Mouse (Mus musculus): Measurements from ENCODE around the gene Mfap5. TPM values are rescaled to one million over a fixed set of nuclear protein-coding genes. Genes with fewer than 3 reads are reported as not detected.

Gene Mfap5
- total and polyA plus RNA-seq, 3 experiments = not detected

DNA sequence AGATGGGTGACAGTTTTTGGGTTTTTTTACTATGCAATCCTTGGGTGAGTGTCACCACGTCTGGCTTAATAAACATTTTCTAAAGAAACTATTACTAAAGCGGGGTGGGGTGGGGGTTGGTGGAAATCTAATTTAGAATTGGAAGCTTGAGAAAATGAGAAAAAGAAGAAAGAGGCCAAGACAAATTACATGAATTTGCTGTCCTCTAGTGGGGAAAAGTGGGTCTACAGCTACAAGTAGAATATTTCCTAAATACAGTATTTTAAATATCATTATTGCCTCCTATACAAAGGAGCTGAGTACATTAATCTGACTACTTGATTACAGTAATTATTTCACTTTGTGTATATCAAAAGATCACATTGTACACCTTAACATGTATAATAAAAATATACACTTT lies 13.7 kb downstream of the Mfap5 start:
- Histone ChIP-seq H3K4me3 (ENCODE audit: control insufficient read depth in 1 of 2, insufficient read depth in 1 of 2, low read depth in 2 of 2, low read length in 2 of 2) (no peak overlapping the region), H3K27me3 (ENCODE audit: control insufficient read depth in 1 of 2, insufficient read depth in 2 of 2, low read length in 2 of 2) (no peaks in the 10 kb centered on the region; a peak in 1 of 4 replicates), H3K9me3 (replicated peaks; ENCODE audit: insufficient read depth, low read length) (no peaks in the 10 kb centered on the region), H3K79me2 (ENCODE audit: control insufficient read depth, insufficient read depth, low read length, poor library complexity) (no peaks in the 10 kb centered on the region), H3K36me3 (ENCODE audit: control insufficient read depth in 1 of 2, insufficient read depth in 2 of 2, low read length in 2 of 2) (no peaks in the 10 kb centered on the region), H3K27ac (ENCODE audit: control insufficient read depth, low read depth, low read length) (no peak overlapping the region), H3K9ac (ENCODE audit: control insufficient read depth, low read depth, low read length, poor library complexity, severe bottlenecking) (no peak overlapping the region), H3K4me1 (ENCODE audit: control insufficient read depth in 1 of 2, insufficient read depth in 2 of 2, low read length in 2 of 2) (no peaks in the 10 kb centered on the region)
- no peak for TF ChIP-seq KAT2A (conservative IDR thresholded peaks at IDR 0.05; ENCODE audit: low read depth, low read length)
- no peak for TF ChIP-seq MYB (IDR thresholded peaks at IDR 0.05; ENCODE audit: low read depth, low read length)
- no peak for TF ChIP-seq ZNF384 (IDR thresholded peaks at IDR 0.05; ENCODE audit: low read depth, low read length)
- TF ChIP-seq CTCF (IDR thresholded peaks at IDR 0.05 in 2 of 3, conservative IDR thresholded peaks at IDR 0.05 in 1 of 3; ENCODE audit: control insufficient read depth in 1 of 3, insufficient read depth in 1 of 3, low read depth in 2 of 3, low read length in 3 of 3, poor library complexity in 1 of 3, severe bottlenecking in 1 of 3) = peak; percentile 5 to 88 (median 78); a peak in 4 of 6 replicates
- TF ChIP-seq MYC (IDR thresholded peaks at IDR 0.05; ENCODE audit: low read depth, low read length) = no peak
- no peak for TF ChIP-seq BHLHE40 (IDR thresholded peaks at IDR 0.05; ENCODE audit: borderline replicate concordance, low read depth, low read length)
- peak; percentile 82 for TF ChIP-seq ZC3H11A (IDR thresholded peaks at IDR 0.05; ENCODE audit: low read depth, low read length)
- no peak for TF ChIP-seq GATA1 (IDR thresholded peaks at IDR 0.05; ENCODE audit: low read depth, low read length)
- TF ChIP-seq SMC3 (IDR thresholded peaks at IDR 0.05; ENCODE audit: low read depth, low read length) = peak; percentile 85
- TF ChIP-seq MXI1 (IDR thresholded peaks at IDR 0.05; ENCODE audit: low read depth, low read length) = no peak
- TF ChIP-seq GABPA (IDR thresholded peaks at IDR 0.05; ENCODE audit: low read depth, low read length) = no peak
- no peak for TF ChIP-seq MAX (IDR thresholded peaks at IDR 0.05; ENCODE audit: low read length)
- TF ChIP-seq RAD21 (IDR thresholded peaks at IDR 0.05; ENCODE audit: low read depth, low read length) = peak; percentile 93
- TF ChIP-seq TBP (IDR thresholded peaks at IDR 0.05; ENCODE audit: low read depth, low read length) = no peak
- DNase-seq (ENCODE audit: low read depth, low spot score) = peak; percentile 55

DNA sequence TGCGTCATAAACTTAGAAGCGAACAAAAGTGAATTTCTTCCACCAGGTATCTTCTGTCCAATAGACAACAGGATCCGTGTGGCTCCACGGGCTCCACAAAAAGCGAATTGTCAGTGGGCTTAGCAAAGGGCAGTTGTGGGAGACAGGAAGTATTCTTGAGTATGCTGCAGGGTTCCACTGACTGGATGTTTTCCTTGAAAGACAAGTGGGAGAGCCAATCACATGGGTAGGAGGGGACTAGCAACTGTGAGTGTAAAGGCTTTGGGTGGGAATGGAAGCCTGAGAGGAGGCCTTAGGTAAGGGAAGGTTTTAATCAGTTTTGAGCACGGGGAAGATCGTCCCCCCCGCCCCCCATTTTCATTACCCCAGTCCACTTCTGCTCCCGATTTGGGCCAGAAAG lies 16.9 kb downstream of the Mfap5 start:
- DNase-seq (ENCODE audit: low read depth, low spot score) = peak; percentile 44
- TF ChIP-seq TBP (IDR thresholded peaks at IDR 0.05; ENCODE audit: low read depth, low read length) (no peak), ZKSCAN1 (IDR thresholded peaks at IDR 0.05; ENCODE audit: low read depth, low read length) (no peak), POLR2A (IDR thresholded peaks at IDR 0.05; ENCODE audit: control insufficient read depth in 1 of 2, insufficient read depth in 1 of 2, low read depth in 1 of 2, low read length in 2 of 2, poor library complexity in 1 of 2) (no peak), NRF1 (IDR thresholded peaks at IDR 0.05; ENCODE audit: insufficient read depth, low read depth, low read length, poor library complexity, severe bottlenecking) (no peak), JUND (IDR thresholded peaks at IDR 0.05; ENCODE audit: low read depth, low read length) (no peak), ZMIZ1 (IDR thresholded peaks at IDR 0.05; ENCODE audit: low read depth, low read length) (no peak), GABPA (IDR thresholded peaks at IDR 0.05; ENCODE audit: low read depth, low read length) (no peak), USF2 (IDR thresholded peaks at IDR 0.05; ENCODE audit: borderline replicate concordance in 1 of 2, insufficient read depth in 1 of 2, low read depth in 1 of 2, low read length in 2 of 2) (no peak), MAX (IDR thresholded peaks at IDR 0.05; ENCODE audit: low read length) (no peak), TCF12 (IDR thresholded peaks at IDR 0.05; ENCODE audit: low read depth, low read length) (no peak)
- H3K9ac ChIP-seq (ENCODE audit: control insufficient read depth, low read depth, low read length, poor library complexity, severe bottlenecking) = no peak overlapping the region

More for the DNA sequence above, 16.9 kb downstream of the Mfap5 start:
- no peak overlapping the region for H3K4me3 ChIP-seq (ENCODE audit: control insufficient read depth in 1 of 2, insufficient read depth in 1 of 2, low read depth in 2 of 2, low read length in 2 of 2)
- no peaks in the 10 kb centered on the region for H3K4me1 ChIP-seq (ENCODE audit: control insufficient read depth in 1 of 2, insufficient read depth in 2 of 2, low read length in 2 of 2)
- peaks cover 1 to 3% of the 10 kb centered on the region in 2 experiments; a peak in 3 of 4 replicates for H3K27me3 ChIP-seq (ENCODE audit: control insufficient read depth in 1 of 2, insufficient read depth in 2 of 2, low read length in 2 of 2)
- H3K36me3 ChIP-seq (ENCODE audit: control insufficient read depth in 1 of 2, insufficient read depth in 2 of 2, low read length in 2 of 2) = no peaks in the 10 kb centered on the region
- H3K27ac ChIP-seq (ENCODE audit: control insufficient read depth, low read depth, low read length) = no peak overlapping the region
- no peaks in the 10 kb centered on the region for H3K9me3 ChIP-seq (replicated peaks; ENCODE audit: insufficient read depth, low read length)
- no peaks in the 10 kb centered on the region for H3K79me2 ChIP-seq (ENCODE audit: control insufficient read depth, insufficient read depth, low read length, poor library complexity)
